Mouse (Mus musculus) myocyte (in vitro differentiated cells): Measurements from ENCODE around the gene Meis2. TPM values are rescaled to one million over a fixed set of nuclear protein-coding genes. Genes with fewer than 3 reads are reported as not detected.

Experiments
- H3K27me3 ChIP-seq: one replicate; pipeline ENCODE4 v1.6.1; 2011; ENCODE audit not compliant: control insufficient read depth, insufficient read depth, insufficient read length
- H3K36me3 ChIP-seq: one replicate; pipeline ENCODE4 v1.6.1; 2011; ENCODE audit not compliant: control insufficient read depth, insufficient read depth
- H3K4me2 ChIP-seq: one replicate; pipeline ENCODE4 v1.6.1; 2011; ENCODE audit warnings: low read depth, control low read depth
- H3K4me3 ChIP-seq: one replicate; pipeline ENCODE4 v1.5.1; 2011; ENCODE audit warnings: mild to moderate bottlenecking, control low read depth, moderate library complexity
- H3K79me2 ChIP-seq: one replicate; pipeline ENCODE4 v1.6.1; 2011; ENCODE audit not compliant: control insufficient read depth, insufficient read depth
- H3ac ChIP-seq: one replicate; pipeline ENCODE4 v1.6.1; 2011; ENCODE audit not compliant: control insufficient read depth, insufficient read length
- CEBPB ChIP-seq: IDR thresholded peaks from 2 replicates; pipeline ENCODE4 v1.6.1; 2011; ENCODE audit warnings: mild to moderate bottlenecking, moderate library complexity; ENCODE audit not compliant: poor library complexity, insufficient read depth, severe bottlenecking
- E2F4 ChIP-seq: IDR thresholded peaks from one replicate; pipeline ENCODE4 v1.6.1; 2011; ENCODE audit warnings: mild to moderate bottlenecking, control low read depth, moderate library complexity; ENCODE audit not compliant: insufficient read depth
- MAX ChIP-seq: IDR thresholded peaks from one replicate; pipeline ENCODE4 v1.6.1; 2011; ENCODE audit warnings: low read depth, mild to moderate bottlenecking, control low read depth
- MYOD1 ChIP-seq, 3 experiments: IDR thresholded peaks; one replicate each; pipeline ENCODE4 v1.6.1; 2011; ENCODE audit warnings: control low read depth in 2 of 3, low read depth in 2 of 3, mild to moderate bottlenecking in 2 of 3, moderate library complexity in 1 of 3; ENCODE audit not compliant: insufficient read length in 2 of 3, control insufficient read depth in 1 of 3
- MYOG ChIP-seq, 3 experiments: IDR thresholded peaks; one replicate each; pipeline ENCODE4 v1.6.1; 2011; ENCODE audit warnings: control low read depth in 2 of 3, low read depth in 2 of 3, mild to moderate bottlenecking in 2 of 3; ENCODE audit not compliant: insufficient read length in 2 of 3, control insufficient read depth in 1 of 3, insufficient read depth in 1 of 3
- POLR2A ChIP-seq: IDR thresholded peaks from one replicate; pipeline ENCODE4 v1.6.1; 2011; ENCODE audit warnings: low read depth, mild to moderate bottlenecking, control low read depth, moderate library complexity; ENCODE audit not compliant: insufficient read length
- POLR2AphosphoS2 ChIP-seq: IDR thresholded peaks from one replicate; pipeline ENCODE4 v1.6.1; 2011; ENCODE audit warnings: low read depth, control low read depth; ENCODE audit not compliant: insufficient read length
- REST ChIP-seq: IDR thresholded peaks from one replicate; pipeline ENCODE4 v1.6.1; 2011; ENCODE audit warnings: mild to moderate bottlenecking, control low read depth, moderate library complexity; ENCODE audit not compliant: insufficient read depth, insufficient read length
- SRF ChIP-seq: IDR thresholded peaks from one replicate; pipeline ENCODE4 v1.6.1; 2011; ENCODE audit warnings: low read depth; ENCODE audit not compliant: control insufficient read depth, insufficient read length
- TCF12 ChIP-seq: IDR thresholded peaks from one replicate; pipeline ENCODE4 v1.6.1; 2011; ENCODE audit warnings: mild to moderate bottlenecking, control low read depth; ENCODE audit not compliant: poor library complexity, insufficient read depth, severe bottlenecking
- TCF3 ChIP-seq: IDR thresholded peaks from one replicate; pipeline ENCODE4 v1.6.1; 2011; ENCODE audit warnings: low read depth, control low read depth; ENCODE audit not compliant: insufficient read length
- USF1 ChIP-seq: IDR thresholded peaks from one replicate; pipeline ENCODE4 v1.6.1; 2011; ENCODE audit warnings: low read depth, mild to moderate bottlenecking, control low read depth, moderate library complexity
- polyA plus RNA-seq: library from polyadenylated mRNA; unstranded; fragments of >200 nt; fragmentation: generic; extraction: Trizol; gene quantifications from one replicate; pipeline ENCODE4 v1.2.1, GENCODE M21; 2012; ENCODE audit warnings: missing spikeins

Meis2 gene
- polyA plus RNA-seq, 1 experiment, result 9.3 TPM

- Histone ChIP-seq H3K27me3 (no peaks in the 10 kb centered on the region), H3K4me2 (no peak overlapping the region), H3K36me3 (no peaks in the 10 kb centered on the region), H3K79me2 (no peaks in the 10 kb centered on the region), H3K4me3 (no peak overlapping the region), H3ac (no peak overlapping the region)
- TF ChIP-seq REST, result no peak
- TF ChIP-seq MYOG (IDR thresholded peaks at IDR 0.05; ENCODE audit: control insufficient read depth in 1 of 3, insufficient read depth in 1 of 3, insufficient read length in 2 of 3, low read depth in 2 of 3), result no peak
- peak; percentile 74 for TF ChIP-seq CEBPB
- TF ChIP-seq USF1, result no peak
These were observed 211.4 kb downstream of the Meis2 start for GRCm38 (mm10) chr2:115854007-115854827.

- H3K36me3 ChIP-seq, result no peaks in the 10 kb centered on the region
- H3K4me2 ChIP-seq, result no peak overlapping the region
- TF ChIP-seq POLR2AphosphoS2, result no peak
- no peak for TF ChIP-seq USF1
- H3ac ChIP-seq, result no peak overlapping the region
- H3K79me2 ChIP-seq, result no peaks in the 10 kb centered on the region
- no peak overlapping the region for H3K4me3 ChIP-seq
- no peaks in the 10 kb centered on the region for H3K27me3 ChIP-seq
These were observed 212.4 kb downstream of the Meis2 start for GRCm38 (mm10) chr2:115853221-115853620.

- H3ac ChIP-seq, result no peak overlapping the region
- peak in 2 of 3 experiments; percentile 70 to 72 for TF ChIP-seq MYOD1 (IDR thresholded peaks at IDR 0.05; ENCODE audit: control insufficient read depth in 1 of 3, insufficient read length in 2 of 3, low read depth in 2 of 3)
- TF ChIP-seq E2F4, result no peak
- TF ChIP-seq MYOG (IDR thresholded peaks at IDR 0.05; ENCODE audit: control insufficient read depth in 1 of 3, insufficient read depth in 1 of 3, insufficient read length in 2 of 3, low read depth in 2 of 3), result peak in 2 of 3 experiments; percentile 67 to 78
- H3K4me3 ChIP-seq, result no peak overlapping the region
- H3K79me2 ChIP-seq, result no peaks in the 10 kb centered on the region
- H3K36me3 ChIP-seq, result no peaks in the 10 kb centered on the region
- H3K4me2 ChIP-seq, result peak overlapping the region; percentile 30
- H3K27me3 ChIP-seq, result no peaks in the 10 kb centered on the region
These were observed 213.0 kb downstream of the Meis2 start for GRCm38 (mm10) chr2:115852615-115853014.

GRCm38 (mm10) chr2:115852109-115852508 is 213.5 kb downstream of the Meis2 start:
- H3K27me3 ChIP-seq, result no peaks in the 10 kb centered on the region
- H3K36me3 ChIP-seq, result no peaks in the 10 kb centered on the region
- H3K4me2 ChIP-seq, result peak overlapping the region; percentile 30
- H3K79me2 ChIP-seq, result no peaks in the 10 kb centered on the region
- no peak overlapping the region for H3ac ChIP-seq
- H3K4me3 ChIP-seq, result no peak overlapping the region
- TF ChIP-seq TCF3 (no peak), USF1 (no peak), POLR2AphosphoS2 (no peak), TCF12 (no peak), POLR2A (no peak), SRF (no peak), CEBPB (no peak), MAX (no peak)

GRCm38 (mm10) chr2:115850961-115851360 is 214.7 kb downstream of the Meis2 start:
- Histone ChIP-seq H3ac (no peak overlapping the region), H3K27me3 (no peaks in the 10 kb centered on the region), H3K4me2 (no peak overlapping the region), H3K79me2 (no peaks in the 10 kb centered on the region), H3K36me3 (no peaks in the 10 kb centered on the region), H3K4me3 (no peak overlapping the region)
- TF ChIP-seq TCF12, result no peak
- TF ChIP-seq REST, result no peak
- TF ChIP-seq TCF3, result no peak
- no peak for TF ChIP-seq POLR2A
- TF ChIP-seq USF1, result no peak
- no peak for TF ChIP-seq POLR2AphosphoS2
- no peak for TF ChIP-seq MYOD1 (IDR thresholded peaks at IDR 0.05; ENCODE audit: control insufficient read depth in 1 of 3, insufficient read length in 2 of 3, low read depth in 2 of 3)
- no peak for TF ChIP-seq MYOG (IDR thresholded peaks at IDR 0.05; ENCODE audit: control insufficient read depth in 1 of 3, insufficient read depth in 1 of 3, insufficient read length in 2 of 3, low read depth in 2 of 3)
- no peak for TF ChIP-seq SRF
- TF ChIP-seq CEBPB, result no peak
- TF ChIP-seq MAX, result no peak
- no peak for TF ChIP-seq E2F4
